Mouse (Mus musculus): ENCODE measurements around the gene Klhdc4.

Klhdc4 gene

DNA sequence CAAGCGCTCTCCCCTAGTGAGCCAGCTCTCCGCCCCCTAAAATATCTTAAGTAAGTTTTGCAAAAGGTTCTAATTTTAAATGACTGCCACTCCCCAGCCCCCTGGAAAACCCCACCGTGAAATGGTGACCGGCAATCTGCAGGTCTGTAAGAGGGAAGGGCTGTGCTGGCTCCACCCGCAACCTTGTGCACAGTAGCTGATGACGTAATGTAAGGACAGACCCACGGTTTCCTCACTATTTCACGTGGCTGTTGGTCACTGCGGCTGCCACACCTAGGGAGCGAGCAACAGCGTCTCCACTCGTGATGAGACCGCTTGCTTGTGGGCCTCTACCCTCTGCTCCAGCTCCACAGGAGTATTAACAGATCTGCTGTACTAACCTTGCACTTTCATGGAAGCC is 23.2 kb downstream of the Klhdc4 start:
- DNase-seq (ENCODE audit: low spot score) = no peak

DNA sequence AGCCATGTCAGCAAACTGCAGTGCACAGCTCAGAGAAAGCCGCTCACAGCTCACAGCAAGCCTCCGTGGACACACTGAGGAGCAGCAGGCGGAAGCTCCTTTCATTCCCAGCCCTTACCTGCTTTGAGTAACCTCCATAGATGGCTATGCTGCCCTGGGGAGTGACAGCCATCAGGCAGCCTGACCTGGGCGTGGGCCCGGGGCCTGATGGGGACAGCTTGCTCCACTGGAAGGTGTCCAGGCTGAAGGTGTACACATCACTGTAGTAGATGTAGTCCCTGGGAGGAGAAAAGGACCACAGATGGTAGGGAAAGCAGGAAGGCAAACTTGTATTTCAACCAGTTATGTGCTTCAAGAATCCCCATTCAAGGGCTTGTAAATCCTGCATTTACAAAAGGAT is 24.5 kb downstream of the Klhdc4 start:
- no peak for DNase-seq (ENCODE audit: low spot score)

- DNase-seq (ENCODE audit: low spot score) = no peak
These were observed 31.0 kb downstream of the Klhdc4 start for GRCm38 (mm10) chr8:121798401-121798800.

DNA sequence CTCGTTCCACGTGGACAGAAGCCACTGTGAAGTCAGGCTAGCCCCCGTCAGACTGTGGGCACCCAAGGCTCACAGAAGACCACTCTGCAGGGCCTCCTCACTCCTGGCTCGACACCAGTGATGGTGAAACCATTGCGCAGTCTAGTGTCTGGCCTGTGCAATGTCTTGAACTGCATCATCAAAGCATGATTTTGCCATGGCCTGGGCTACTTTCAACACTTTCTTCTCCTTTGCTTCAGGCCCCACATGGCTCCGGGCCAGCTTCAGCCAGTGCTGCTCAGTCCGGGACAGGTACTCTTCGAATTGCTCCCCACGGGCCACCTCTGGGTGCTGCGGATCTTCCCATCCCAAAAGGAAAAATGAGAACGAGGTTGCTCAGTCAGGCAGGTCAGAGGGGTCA is 33.0 kb downstream of the Klhdc4 start:
- DNase-seq (ENCODE audit: low spot score) = no peak

DNA sequence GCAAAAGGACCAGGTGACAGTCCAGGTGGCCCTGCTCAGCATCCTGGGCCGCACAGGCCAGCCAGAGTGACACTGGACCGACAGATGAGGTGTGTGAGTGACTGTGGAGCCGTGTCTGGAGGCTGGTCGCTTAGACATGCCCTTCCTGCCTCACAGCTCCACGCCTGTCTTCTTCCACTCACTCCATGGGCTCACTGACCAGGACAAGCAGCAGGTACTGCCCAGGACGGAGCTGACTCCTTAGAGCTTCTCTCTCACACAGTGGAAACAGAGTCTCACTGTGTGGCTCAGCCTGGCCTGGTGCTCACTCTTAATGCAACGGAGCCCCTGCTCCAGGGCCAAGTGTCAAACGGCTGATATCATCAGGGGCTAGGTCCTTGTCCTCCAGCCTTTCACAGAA is 33.9 kb downstream of the Klhdc4 start:
- DNase-seq (ENCODE audit: low spot score) = no peak

GRCm38 (mm10) chr8:121794151-121794550 is 35.2 kb downstream of the Klhdc4 start:
- DNase-seq (ENCODE audit: low spot score) = no peak

DNA sequence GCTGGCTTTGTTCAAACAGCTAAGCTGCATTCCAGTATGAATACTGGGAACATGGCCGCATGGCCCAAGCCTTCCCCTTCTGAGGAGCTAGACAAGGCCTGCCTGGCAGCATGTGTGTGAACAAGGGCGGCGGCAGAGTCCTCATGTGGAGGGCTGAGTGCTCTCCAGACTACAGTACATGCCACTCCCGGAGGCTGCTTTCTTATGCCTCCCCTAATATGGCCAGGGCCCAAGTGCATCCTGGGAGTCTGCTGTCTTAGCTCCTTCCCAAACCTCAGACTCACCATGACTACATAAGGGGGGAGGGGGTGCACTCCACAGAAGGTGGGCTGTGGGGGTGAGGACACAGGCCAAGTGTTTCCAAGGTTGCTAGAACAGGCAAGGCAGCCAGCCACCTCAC is 36.7 kb downstream of the Klhdc4 start:
- DNase-seq (ENCODE audit: low spot score) = no peak

DNA sequence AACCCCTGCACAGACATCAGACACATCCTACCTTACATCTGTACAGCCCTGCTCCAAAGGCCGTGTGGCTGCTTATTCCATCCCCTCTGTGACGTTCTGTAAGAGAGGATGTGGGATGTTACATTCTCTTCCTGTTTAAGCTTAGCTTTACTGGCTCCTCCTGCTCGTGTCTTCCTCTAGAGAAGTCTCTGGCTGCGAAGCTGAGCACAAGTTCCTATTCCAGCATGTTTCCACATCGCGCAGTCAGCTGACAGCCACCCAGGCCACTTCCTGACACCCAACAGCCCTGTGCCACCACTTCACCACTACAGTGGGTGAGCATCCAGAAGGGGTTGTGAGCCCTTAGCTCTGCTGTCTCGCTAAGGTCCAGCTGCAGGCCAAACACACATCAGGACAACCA is 37.2 kb downstream of the Klhdc4 start:
- no peak for DNase-seq (ENCODE audit: low spot score)

DNA sequence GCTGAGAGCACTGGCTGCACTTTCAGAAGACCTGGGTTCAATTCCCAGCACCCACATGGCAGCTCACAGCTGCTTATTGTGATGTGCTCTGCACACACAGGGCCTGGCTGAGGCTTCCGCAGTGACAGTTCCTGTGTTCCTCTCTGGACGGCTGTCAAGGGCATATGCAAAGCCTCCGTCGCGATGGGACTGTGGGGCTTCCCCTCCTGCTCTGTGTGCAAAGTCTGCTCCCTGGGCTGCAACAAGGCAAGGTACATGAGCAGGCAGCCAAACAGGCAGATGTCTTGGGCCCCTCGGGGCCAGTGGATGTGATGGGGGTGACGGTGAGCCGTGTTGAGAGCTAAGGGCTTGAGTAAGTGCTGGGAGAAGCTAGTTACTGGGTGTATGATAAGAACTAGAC is 40.6 kb downstream of the Klhdc4 start:
- no peak for DNase-seq (ENCODE audit: low spot score)

- DNase-seq (ENCODE audit: low spot score) = no peak
These were observed 42.8 kb downstream of the Klhdc4 start for GRCm38 (mm10) chr8:121786542-121786941.

- no peak for DNase-seq (ENCODE audit: low spot score)
These were observed 46.9 kb downstream of the Klhdc4 start for GRCm38 (mm10) chr8:121782493-121782892.

DNA sequence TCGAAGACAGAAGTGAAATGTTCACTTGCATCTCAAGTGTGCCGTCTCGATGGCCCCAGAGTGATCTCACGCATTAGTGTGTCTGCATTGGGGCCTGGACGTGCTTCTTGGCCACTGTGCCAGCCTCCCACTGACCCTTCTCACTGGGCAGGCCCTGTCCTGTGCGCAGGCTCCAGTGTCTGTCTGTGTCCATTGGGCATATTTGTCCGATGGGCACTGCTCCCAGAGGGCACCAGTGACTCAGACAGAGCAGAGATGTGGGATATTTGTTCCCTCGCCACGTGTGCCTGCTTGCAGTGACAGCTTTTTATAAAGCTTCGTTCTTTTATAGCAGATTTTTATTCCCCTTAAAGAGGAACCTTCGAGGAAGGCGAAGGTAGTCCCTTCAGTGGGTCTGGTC is 55.5 kb downstream of the Klhdc4 start:
- DNase-seq (ENCODE audit: low spot score) = no peak

- DNase-seq (ENCODE audit: low spot score) = peak; percentile 43
These were observed 58.3 kb downstream of the Klhdc4 start for GRCm38 (mm10) chr8:121770845-121771752.

DNA sequence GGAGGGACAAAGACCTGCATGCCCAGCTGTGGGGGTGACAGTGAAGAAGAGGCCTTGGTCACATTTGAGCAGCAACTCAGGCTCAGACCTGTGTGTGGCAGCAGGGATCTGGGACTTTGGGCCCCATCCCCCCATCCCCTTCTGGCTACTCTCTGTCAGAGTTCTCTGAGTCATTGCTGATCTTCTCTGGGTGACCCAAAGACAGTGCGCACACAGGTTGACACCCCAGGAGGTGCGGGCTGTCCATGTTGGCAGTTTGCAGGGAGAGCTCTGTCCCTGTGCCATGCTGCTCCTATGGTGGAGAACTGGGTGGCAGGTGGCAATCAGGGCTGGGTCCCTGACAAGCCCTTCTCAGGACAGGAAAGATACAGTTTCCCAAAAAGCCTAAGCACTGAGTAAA is 59.7 kb downstream of the Klhdc4 start:
- no peak for DNase-seq (ENCODE audit: low spot score)

DNA sequence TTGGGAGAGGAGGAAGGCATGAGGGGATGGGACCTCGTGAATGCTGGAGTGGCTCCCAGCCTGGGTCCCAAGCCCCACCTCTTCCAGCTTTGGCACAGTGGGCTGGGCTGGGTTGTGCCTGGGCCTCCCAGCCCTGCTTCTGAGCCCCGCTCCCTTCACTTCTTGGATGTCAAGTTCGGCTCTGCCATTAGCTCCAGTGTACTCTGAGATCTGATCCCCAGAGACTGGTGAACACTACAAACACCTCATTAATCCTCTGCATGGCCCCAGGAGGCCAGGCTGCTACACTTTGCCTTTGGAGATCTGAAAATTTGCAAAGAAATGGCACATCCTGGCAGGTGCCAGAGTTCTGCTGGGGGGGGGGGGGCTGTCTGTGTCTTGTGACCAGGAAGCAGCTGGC is 60.3 kb downstream of the Klhdc4 start:
- DNase-seq (ENCODE audit: low spot score) = no peak

- no peak for DNase-seq (ENCODE audit: low spot score)
These were observed 63.7 kb downstream of the Klhdc4 start for GRCm38 (mm10) chr8:121765594-121766138.

- DNase-seq (ENCODE audit: low spot score) = no peak
These were observed 65.7 kb downstream of the Klhdc4 start for GRCm38 (mm10) chr8:121763700-121764013.

DNA sequence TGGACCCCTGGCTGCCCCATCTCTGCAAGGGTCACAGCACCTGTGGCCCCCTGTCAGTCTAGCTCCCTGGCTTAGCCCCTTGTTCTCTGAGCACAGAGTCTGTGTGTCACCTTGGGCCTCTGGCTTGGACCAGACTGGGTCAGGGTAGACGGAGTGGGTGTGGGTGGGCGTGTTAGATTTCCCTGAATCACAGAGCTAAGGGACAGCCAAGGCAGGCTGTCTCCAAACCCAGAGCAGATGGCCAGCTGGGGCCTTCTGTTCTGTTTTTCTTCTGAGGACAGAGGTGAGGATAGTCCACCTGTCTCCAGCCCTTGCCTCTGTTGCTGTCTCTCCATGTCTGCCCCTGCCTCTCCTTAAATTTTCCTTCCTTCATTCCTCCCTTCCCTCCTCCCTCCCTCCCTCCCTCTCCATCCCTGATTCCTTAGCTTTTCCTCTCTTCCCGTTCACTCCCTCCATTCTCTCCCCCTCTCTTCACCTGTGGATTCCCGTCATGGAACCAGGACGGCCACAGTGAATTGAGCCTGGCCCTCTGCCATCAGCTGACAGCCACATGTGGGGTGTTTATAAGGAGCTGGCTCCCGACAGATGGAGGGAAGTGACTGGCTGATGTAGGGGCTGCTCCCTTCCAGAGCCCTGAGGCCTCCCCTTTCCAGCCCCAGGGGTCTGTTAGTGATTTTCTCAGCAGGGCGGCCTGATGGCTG is 66.2 kb downstream of the Klhdc4 start:
- peak; percentile 34 for DNase-seq (ENCODE audit: low spot score)

DNA sequence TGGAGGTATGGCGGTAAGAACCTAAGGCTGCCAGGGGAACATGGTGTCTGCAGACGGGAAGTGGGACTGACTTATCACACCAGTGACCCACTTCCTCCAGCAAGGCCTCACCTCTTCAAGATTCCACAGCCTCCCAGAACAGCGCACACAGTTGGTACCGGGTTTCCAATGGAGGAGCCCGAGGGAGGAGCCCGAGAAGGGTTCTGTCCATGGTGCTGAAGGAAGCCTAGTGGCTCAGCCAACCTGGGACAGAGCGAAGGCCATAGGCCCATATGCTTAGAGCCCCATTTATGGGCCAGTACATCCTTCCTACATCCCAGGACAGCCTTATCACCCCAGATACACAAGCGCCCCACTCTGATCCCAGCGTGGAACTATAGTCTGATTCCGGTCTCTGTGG is 67.9 kb downstream of the Klhdc4 start:
- DNase-seq (ENCODE audit: low spot score) = peak; percentile 73

DNA sequence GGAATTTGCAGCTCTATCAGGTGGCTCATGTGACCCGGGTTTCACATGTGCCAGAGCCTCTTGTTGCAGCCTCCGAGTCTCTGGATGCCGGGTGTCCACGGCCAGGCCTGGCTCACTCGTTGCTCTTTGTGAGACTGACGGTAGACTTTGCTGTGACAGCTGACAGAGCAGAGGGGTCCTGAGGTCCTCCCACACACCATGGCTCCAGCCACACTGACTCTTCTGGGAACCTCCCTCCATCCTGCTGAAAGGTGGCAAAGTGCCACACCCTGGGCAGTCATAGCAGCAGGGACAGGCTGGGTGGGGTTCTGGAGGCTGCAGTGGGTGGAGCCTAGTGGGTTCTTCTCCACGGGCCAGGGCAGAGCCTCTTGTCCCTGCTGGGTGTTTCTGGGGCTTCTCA is 68.9 kb downstream of the Klhdc4 start:
- no peak for DNase-seq (ENCODE audit: low spot score)

GRCm38 (mm10) chr8:121758470-121758869 is 70.9 kb downstream of the Klhdc4 start:
- DNase-seq (ENCODE audit: low spot score) = no peak

DNA sequence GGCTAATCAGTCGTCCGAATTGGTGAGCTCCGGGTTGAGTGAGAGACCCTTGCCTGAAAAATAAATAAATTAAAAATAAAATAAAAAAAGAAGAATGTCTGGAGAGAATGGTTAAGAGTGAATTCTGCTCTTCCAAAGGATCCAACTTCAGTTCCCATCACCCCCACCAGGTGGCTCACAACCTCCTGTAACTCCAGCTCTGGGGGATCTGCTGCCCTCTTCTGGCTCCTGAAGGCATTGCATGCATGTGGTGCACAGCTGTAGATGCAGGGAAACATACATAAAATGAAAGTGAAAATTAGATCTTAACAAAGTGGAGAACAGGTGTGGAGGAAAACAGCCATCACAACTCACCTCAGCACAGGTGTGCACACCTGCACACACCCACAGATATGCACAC is 78.0 kb downstream of the Klhdc4 start:
- peak; percentile 77 for DNase-seq (ENCODE audit: low spot score)

- DNase-seq (ENCODE audit: low spot score) = no peak
These were observed 78.9 kb downstream of the Klhdc4 start for GRCm38 (mm10) chr8:121750512-121750911.

All from retina, embryonic 14.5 days (tissue).